Mouse (Mus musculus) forebrain, embryonic 15.5 days (tissue): ENCODE measurements at regions not wholly inside any gene's neighbourhood (a gene's known extent, or its start where the extent isn't known, plus 50 kb on each side); places are given as distances from the start of the nearest gene placed in this dataset.

Source experiments
- ATAC-seq: fragments of 200-750 bp; cut with Nextera tagmentation; replicated peaks from 2 replicates; pipeline ENCODE4 v1.8.0; 2017; ENCODE audit warnings: mild to moderate bottlenecking, moderate TSS enrichment, moderate library complexity
- H3K27ac ChIP-seq: fragments of 300-500 bp; sonication (generic); replicated peaks from 2 replicates; pipeline ENCODE4 v1.5.1; 2015; ENCODE audit warnings: mild to moderate bottlenecking, inconsistent platforms
- H3K27me3 ChIP-seq: fragments of 300-500 bp; sonication (generic); 2 replicates; pipeline ENCODE4 v1.6.1; 2015; ENCODE audit warnings: inconsistent platforms
- H3K36me3 ChIP-seq: fragments of 300-500 bp; sonication (generic); 2 replicates; pipeline ENCODE4 v1.6.1; 2015; ENCODE audit warnings: mild to moderate bottlenecking, inconsistent platforms
- H3K4me1 ChIP-seq: fragments of 300-500 bp; sonication (generic); 2 replicates; pipeline ENCODE4 v1.6.1; 2015; ENCODE audit warnings: inconsistent platforms
- H3K4me2 ChIP-seq: fragments of 300-500 bp; sonication (generic); replicated peaks from 2 replicates; pipeline ENCODE4 v1.6.1; 2015; ENCODE audit warnings: mild to moderate bottlenecking, inconsistent platforms
- H3K4me3 ChIP-seq: fragments of 300-500 bp; sonication (generic); 2 replicates; pipeline ENCODE4 v1.5.1; 2015; ENCODE audit warnings: mild to moderate bottlenecking, inconsistent platforms
- H3K9ac ChIP-seq: fragments of 300-500 bp; sonication (generic); replicated peaks from 2 replicates; pipeline ENCODE4 v1.6.1; 2015; ENCODE audit warnings: mild to moderate bottlenecking, inconsistent platforms
- H3K9me3 ChIP-seq: fragments of 300-500 bp; sonication (generic); 2 replicates; pipeline ENCODE4 v1.6.1; 2016; ENCODE audit warnings: inconsistent platforms
- whole genome bisulfite sequencing: fragments of 180-500 bp; shearing (Covaris S2); methylation state at CpG from one replicate; pipeline ENCODE4 v1.1.7; 2015; ENCODE audit warnings: mixed read lengths; 5-methylcytosine and 5-hydroxymethylcytosine counted together

GRCm38 (mm10) chr9:89532435-89532834 is 90.5 kb downstream of the Minar1 start:
- no peak overlapping the region for H3K9ac ChIP-seq
- H3K27me3 ChIP-seq = no peaks in the 10 kb centered on the region
- no peak for ATAC-seq
- H3K4me2 ChIP-seq = no peak overlapping the region
- no peaks in the 10 kb centered on the region for H3K36me3 ChIP-seq
- H3K27ac ChIP-seq = no peak overlapping the region
- no peaks in the 10 kb centered on the region for H3K9me3 ChIP-seq
- no peaks in the 10 kb centered on the region for H3K4me1 ChIP-seq
- H3K4me3 ChIP-seq = no peak overlapping the region
- WGBS = 85% methylated on average over 2 of the region's 2 CpGs

- Histone ChIP-seq H3K9ac (no peak overlapping the region), H3K4me3 (no peak overlapping the region), H3K27ac (no peak overlapping the region), H3K9me3 (no peaks in the 10 kb centered on the region), H3K4me2 (no peak overlapping the region), H3K27me3 (no peaks in the 10 kb centered on the region), H3K4me1 (no peaks in the 10 kb centered on the region), H3K36me3 (no peaks in the 10 kb centered on the region)
- WGBS = 85% methylated on average over 1 of the region's 1 CpGs
- ATAC-seq = no peak
Measured at GRCm38 (mm10) chr9:89524137-89524536, 98.8 kb downstream of the Minar1 start.

- Histone ChIP-seq H3K9ac (no peak overlapping the region), H3K9me3 (no peaks in the 10 kb centered on the region), H3K4me1 (no peaks in the 10 kb centered on the region), H3K27me3 (no peaks in the 10 kb centered on the region), H3K4me3 (no peak overlapping the region), H3K4me2 (no peak overlapping the region), H3K27ac (no peak overlapping the region), H3K36me3 (no peaks in the 10 kb centered on the region)
- no peak for ATAC-seq
- WGBS = 70% methylated on average over 3 of the region's 3 CpGs
Measured at GRCm38 (mm10) chr9:89523705-89524104, 99.2 kb downstream of the Minar1 start.

GRCm38 (mm10) chr9:89508407-89509101 is 114.4 kb downstream of the Minar1 start:
- H3K9me3 ChIP-seq = no peaks in the 10 kb centered on the region
- H3K27me3 ChIP-seq = no peaks in the 10 kb centered on the region
- no peak overlapping the region for H3K4me3 ChIP-seq
- no peak overlapping the region for H3K27ac ChIP-seq
- H3K4me1 ChIP-seq = no peaks in the 10 kb centered on the region
- no peaks in the 10 kb centered on the region for H3K36me3 ChIP-seq
- ATAC-seq = no peak
- no peak overlapping the region for H3K4me2 ChIP-seq
- H3K9ac ChIP-seq = no peak overlapping the region
- WGBS = 88% methylated on average over 6 of the region's 6 CpGs

GRCm38 (mm10) chr9:89502083-89502482 is 120.8 kb downstream of the Minar1 start:
- no peak overlapping the region for H3K4me3 ChIP-seq
- WGBS = 91% methylated on average over 2 of the region's 2 CpGs
- no peaks in the 10 kb centered on the region for H3K9me3 ChIP-seq
- H3K27ac ChIP-seq = no peak overlapping the region
- no peak for ATAC-seq
- H3K36me3 ChIP-seq = no peaks in the 10 kb centered on the region
- no peaks in the 10 kb centered on the region for H3K27me3 ChIP-seq
- no peak overlapping the region for H3K4me2 ChIP-seq
- H3K9ac ChIP-seq = no peak overlapping the region
- H3K4me1 ChIP-seq = 0 out of 2 replicates have a peak, but pooled peaks cover 2% of the 10 kb centered on the region

GRCm38 (mm10) chr9:89497399-89497749 is 125.6 kb downstream of the Minar1 start:
- 8% methylated on average over 6 of the region's 7 CpGs for WGBS
- H3K9me3 ChIP-seq = no peaks in the 10 kb centered on the region
- no peaks in the 10 kb centered on the region for H3K27me3 ChIP-seq
- ATAC-seq = peak; percentile 71; the same call in 1 of the 2 replicates
- no peak overlapping the region; the same call in 1 of the 2 replicates for H3K4me2 ChIP-seq
- H3K27ac ChIP-seq = no peak overlapping the region
- no peaks in the 10 kb centered on the region for H3K36me3 ChIP-seq
- H3K9ac ChIP-seq = no peak overlapping the region
- H3K4me1 ChIP-seq = 0 out of 2 replicates have a peak, but pooled peaks cover 7% of the 10 kb centered on the region
- H3K4me3 ChIP-seq = no peak overlapping the region

GRCm38 (mm10) chr9:89496729-89497398 is 126.1 kb downstream of the Minar1 start:
- Histone ChIP-seq H3K9ac (no peak overlapping the region), H3K4me3 (no peak overlapping the region), H3K4me2 (no peak overlapping the region; the same call in 1 of the 2 replicates), H3K36me3 (no peaks in the 10 kb centered on the region), H3K4me1 (0 out of 2 replicates have a peak, but pooled peaks cover 7% of the 10 kb centered on the region), H3K27me3 (no peaks in the 10 kb centered on the region), H3K9me3 (no peaks in the 10 kb centered on the region), H3K27ac (no peak overlapping the region)
- peak; percentile 79 for ATAC-seq
- 51% methylated on average over 14 of the region's 14 CpGs for WGBS

- Histone ChIP-seq H3K36me3 (no peaks in the 10 kb centered on the region), H3K4me3 (no peak overlapping the region), H3K9ac (no peak overlapping the region), H3K9me3 (no peaks in the 10 kb centered on the region), H3K27me3 (no peaks in the 10 kb centered on the region), H3K4me1 (no peaks in the 10 kb centered on the region), H3K4me2 (no peak overlapping the region), H3K27ac (no peak overlapping the region)
- ATAC-seq = no peak
- WGBS = 83% methylated on average over 4 of the region's 4 CpGs
Measured at GRCm38 (mm10) chr9:89487601-89488000, 135.3 kb downstream of the Minar1 start.

- 77% methylated on average over 3 of the region's 3 CpGs for WGBS
- ATAC-seq = no peak
- H3K9ac ChIP-seq = no peak overlapping the region
Measured at GRCm38 (mm10) chr9:89479406-89479805, 143.5 kb downstream of the Minar1 start.

GRCm38 (mm10) chr9:89461190-89461589 is 161.7 kb downstream of the Minar1 start:
- Histone ChIP-seq H3K4me3 (no peak overlapping the region), H3K4me1 (no peaks in the 10 kb centered on the region), H3K27me3 (no peaks in the 10 kb centered on the region), H3K27ac (no peak overlapping the region), H3K9ac (no peak overlapping the region), H3K36me3 (no peaks in the 10 kb centered on the region), H3K4me2 (no peak overlapping the region), H3K9me3 (no peaks in the 10 kb centered on the region)
- ATAC-seq = peak; percentile 48; the same call in 1 of the 2 replicates
- WGBS = 40% methylated on average over 5 of the region's 5 CpGs

More at GRCm38 (mm10) chr9:89479406-89479805, 143.5 kb downstream of the Minar1 start:
- H3K9me3 ChIP-seq = no peaks in the 10 kb centered on the region
- no peaks in the 10 kb centered on the region for H3K27me3 ChIP-seq
- H3K4me1 ChIP-seq = no peaks in the 10 kb centered on the region
- H3K27ac ChIP-seq = no peak overlapping the region
- no peak overlapping the region for H3K4me3 ChIP-seq
- H3K4me2 ChIP-seq = no peak overlapping the region
- H3K36me3 ChIP-seq = no peaks in the 10 kb centered on the region

GRCm38 (mm10) chr9:89456666-89457065 is 166.3 kb downstream of the Minar1 start:
- no peak overlapping the region for H3K9ac ChIP-seq
- no peak overlapping the region for H3K27ac ChIP-seq
- H3K4me2 ChIP-seq = no peak overlapping the region
- H3K4me3 ChIP-seq = no peak overlapping the region
- 85% methylated on average over 3 of the region's 3 CpGs for WGBS
- ATAC-seq = no peak
- H3K36me3 ChIP-seq = no peaks in the 10 kb centered on the region
- H3K9me3 ChIP-seq = no peaks in the 10 kb centered on the region
- H3K27me3 ChIP-seq = no peaks in the 10 kb centered on the region
- H3K4me1 ChIP-seq = no peaks in the 10 kb centered on the region

- H3K27ac ChIP-seq = no peak overlapping the region
- no peak overlapping the region for H3K4me3 ChIP-seq
- H3K9ac ChIP-seq = no peak overlapping the region
- H3K9me3 ChIP-seq = no peaks in the 10 kb centered on the region
- no peak overlapping the region for H3K4me2 ChIP-seq
- 84% methylated on average over 6 of the region's 6 CpGs for WGBS
- H3K27me3 ChIP-seq = no peaks in the 10 kb centered on the region
- no peak for ATAC-seq
- H3K36me3 ChIP-seq = no peaks in the 10 kb centered on the region
- no peaks in the 10 kb centered on the region for H3K4me1 ChIP-seq
Measured at GRCm38 (mm10) chr9:89449656-89450055, 173.3 kb downstream of the Minar1 start.
